Comparison of ENCODE assay signal across 8 mouse cellular contexts in the genomic region with DNA sequence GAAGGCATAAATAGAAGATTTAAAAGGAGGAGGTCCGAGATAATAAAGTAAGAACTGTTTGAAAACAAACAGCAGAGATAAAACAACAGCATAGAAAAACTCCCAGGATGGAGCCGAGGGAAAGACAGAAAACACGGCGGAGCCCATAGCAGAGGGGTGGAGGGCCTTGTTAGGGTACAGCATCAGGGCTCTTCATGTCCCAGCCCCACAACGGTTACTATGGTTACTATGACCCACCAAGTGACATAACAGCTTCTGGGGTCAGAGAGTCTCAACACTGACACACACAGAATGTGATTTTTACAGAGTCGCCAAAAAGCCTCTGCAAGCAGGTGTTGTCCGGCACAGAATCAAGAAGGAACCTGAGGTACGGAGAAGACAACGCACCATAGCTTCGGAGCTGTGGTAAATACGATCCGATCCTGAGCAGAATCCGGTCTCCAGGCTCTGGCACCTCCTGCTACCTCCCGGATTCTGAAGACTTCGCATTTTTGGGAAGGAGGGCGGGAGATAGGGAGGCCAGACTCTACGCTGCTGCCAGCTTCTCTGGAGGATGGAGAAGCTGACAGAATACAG. TPM values are rescaled to one million over a fixed set of nuclear protein-coding genes. Genes with fewer than 3 reads are reported as not detected.
DNase-seq lines count a peak whose midpoint lies in the region; ATAC-seq lines count a peak whose summit lies in the region.

No protein-coding gene starts in this region.

- H3K27ac ChIP-seq in embryonic facial prominence, embryonic 10.5 days (replicated peaks) = peak overlapping the region; percentile 10
- H3K27ac ChIP-seq in heart, embryonic 15.5 days = no peak overlapping the region

- no peaks in the 10 kb centered on the region for H3K36me3 ChIP-seq in embryonic facial prominence, embryonic 10.5 days (replicated peaks)
- no peaks in the 10 kb centered on the region for H3K36me3 ChIP-seq in heart, embryonic 15.5 days
- no peaks in the 10 kb centered on the region for H3K36me3 ChIP-seq in splenic B cell, adult 2 months (ENCODE audit: control insufficient read depth, insufficient read depth, low read length, poor library complexity, severe bottlenecking)

- no peaks in the 10 kb centered on the region for H3K27me3 ChIP-seq in embryonic facial prominence, embryonic 10.5 days (replicated peaks; ENCODE audit: low read depth, poor library complexity, severe bottlenecking)
- H3K27me3 ChIP-seq in heart, embryonic 15.5 days = no peaks in the 10 kb centered on the region
- H3K27me3 ChIP-seq in splenic B cell, adult 2 months (ENCODE audit: control insufficient read depth, insufficient read depth, low read length, poor library complexity, severe bottlenecking) = no peaks in the 10 kb centered on the region

- WGBS in embryonic facial prominence, embryonic 10.5 days = under 1% methylated on average over 17 of the region's 17 CpGs
- WGBS in heart, embryonic 15.5 days = 1% methylated on average over 17 of the region's 17 CpGs

- H3K9ac ChIP-seq in heart, embryonic 15.5 days = 0 out of 2 replicates have a peak overlapping the region, but pooled peaks have one; percentile 25

- peaks cover 12% of the 10 kb centered on the region for H3K4me1 ChIP-seq in embryonic facial prominence, embryonic 10.5 days
- peaks cover 4% of the 10 kb centered on the region for H3K4me1 ChIP-seq in heart, embryonic 15.5 days (replicated peaks)

- peaks cover 4% of the 10 kb centered on the region; the same call in 1 of the 2 replicates for H3K9me3 ChIP-seq in embryonic facial prominence, embryonic 10.5 days
- no peaks in the 10 kb centered on the region for H3K9me3 ChIP-seq in heart, embryonic 15.5 days (replicated peaks)

- peak overlapping the region; percentile 57 for H3K4me3 ChIP-seq in embryonic facial prominence, embryonic 10.5 days
- H3K4me3 ChIP-seq in heart, embryonic 15.5 days = peak overlapping the region; percentile 49

- peak; percentile 23 to 51 for DNase-seq in frontal cortex, postnatal 36 days (ENCODE audit: low spot score in 2 of 2)
- no peak for DNase-seq in frontal cortex, postnatal 14 days (ENCODE audit: low spot score in 2 of 2)
- peak; percentile 87 for DNase-seq in ZHBTc4 (ENCODE audit: low read depth, low spot score)
- DNase-seq in embryonic facial prominence, embryonic 10.5 days (ENCODE audit: low spot score) = peak; percentile 85
- DNase-seq in kidney, postnatal 25 days = peak; percentile 49 to 61
- DNase-seq in splenic B cell, adult 2 months (ENCODE audit: low read depth, low spot score) = peak; percentile 30

- peak; percentile 58 for ATAC-seq in heart, embryonic 15.5 days (replicated peaks; ENCODE audit: insufficient number of reproducible peaks, insufficient read depth, low FRiP score, low read depth)
- peak; percentile 97 for ATAC-seq in megakaryocyte-erythroid progenitor cell, adult 5-6 weeks (replicated peaks; ENCODE audit: low FRiP score, low TSS enrichment, poor library complexity, severe bottlenecking)

- peak overlapping the region; percentile 87 for H3K4me2 ChIP-seq in heart, embryonic 15.5 days

RNA-seq across cellular contexts. Expression of gene Idnk, which starts 9.1 kb away (rescaled TPM):
- 43.2 and 43.3 TPM in 2 replicates for polyA plus RNA-seq in embryonic facial prominence, embryonic 10.5 days (2016; fragmentation: Nextera tagmentation; extraction: Ambion mirVana)
- 29.5 and 30.3 TPM in 2 replicates for polyA plus RNA-seq in heart, embryonic 15.5 days (2015; fragmentation: Nextera tagmentation; extraction: Ambion mirVana)
- total RNA-seq in megakaryocyte-erythroid progenitor cell, adult 5-6 weeks (2014; fragmentation: Nextera tagmentation) = 28.7 and 32.6 TPM in 2 replicates
- total RNA-seq in megakaryocyte-erythroid progenitor cell, adult 5-6 weeks (2017) = 29.1 and 43.7 TPM in 2 replicates

RNA-seq across cellular contexts. Expression of gene Hnrnpa0, which starts 20.0 kb away (rescaled TPM):
- polyA plus RNA-seq in embryonic facial prominence, embryonic 10.5 days (2016; fragmentation: Nextera tagmentation; extraction: Ambion mirVana) = 44.5 and 52.5 TPM in 2 replicates
- polyA plus RNA-seq in heart, embryonic 15.5 days (2015; fragmentation: Nextera tagmentation; extraction: Ambion mirVana) = 15.9 and 21.0 TPM in 2 replicates
- total RNA-seq in megakaryocyte-erythroid progenitor cell, adult 5-6 weeks (2014; fragmentation: Nextera tagmentation) = 113 and 115 TPM in 2 replicates
- total RNA-seq in megakaryocyte-erythroid progenitor cell, adult 5-6 weeks (2017) = 88.6 and 91.6 TPM in 2 replicates

RNA-seq across cellular contexts. Expression of gene Klhl3, which starts 35.0 kb away (rescaled TPM):
- polyA plus RNA-seq in embryonic facial prominence, embryonic 10.5 days (2016; fragmentation: Nextera tagmentation; extraction: Ambion mirVana) = 1.7 and 1.8 TPM in 2 replicates
- 7.1 and 7.2 TPM in 2 replicates for polyA plus RNA-seq in heart, embryonic 15.5 days (2015; fragmentation: Nextera tagmentation; extraction: Ambion mirVana)
- 0.07 TPM in 1 of 2 replicates, not detected in the other for total RNA-seq in megakaryocyte-erythroid progenitor cell, adult 5-6 weeks (2014; fragmentation: Nextera tagmentation)
- total RNA-seq in megakaryocyte-erythroid progenitor cell, adult 5-6 weeks (2017) = 0.38 TPM in 1 of 2 replicates, not detected in the other

Comparison
In these comparisons a context has a peak if more than half of its experiments do, and no peak if none do; other contexts are left out.
1. DNase-seq: peak in frontal cortex, postnatal 36 days (2 of 2), ZHBTc4 (single experiment), embryonic facial prominence, embryonic 10.5 days (single experiment), kidney, postnatal 25 days (2 of 2) and splenic B cell, adult 2 months (single experiment); none in frontal cortex, postnatal 14 days (0 of 2).